Mouse (Mus musculus): ENCODE data around the gene Gramd1c.

Gramd1c gene

GRCm38 (mm10) chr16:44018986-44019548 is 44.1 kb downstream of the Gramd1c start:
- ATAC-seq (ENCODE audit: low TSS enrichment), result no peak

- no peak for ATAC-seq (ENCODE audit: low TSS enrichment)
Observed at GRCm38 (mm10) chr16:44018372-44018771, 44.8 kb downstream of the Gramd1c start.

GRCm38 (mm10) chr16:44017707-44018106 is 45.4 kb downstream of the Gramd1c start:
- ATAC-seq (ENCODE audit: low TSS enrichment), result no peak

GRCm38 (mm10) chr16:44016164-44016563 is 47.0 kb downstream of the Gramd1c start:
- ATAC-seq (ENCODE audit: low TSS enrichment), result no peak

- no peak for ATAC-seq (ENCODE audit: low TSS enrichment)
Observed at GRCm38 (mm10) chr16:44015416-44016158, 47.6 kb downstream of the Gramd1c start.

- no peak for ATAC-seq (ENCODE audit: low TSS enrichment)
Observed at GRCm38 (mm10) chr16:44011010-44011409, 52.1 kb downstream of the Gramd1c start.

- ATAC-seq (ENCODE audit: low TSS enrichment), result no peak
Observed at GRCm38 (mm10) chr16:44002086-44002485, 61.1 kb downstream of the Gramd1c start.

- ATAC-seq (ENCODE audit: low TSS enrichment), result no peak
Observed at GRCm38 (mm10) chr16:43999541-43999940, 63.6 kb downstream of the Gramd1c start.

GRCm38 (mm10) chr16:43999111-43999510 is 64.0 kb downstream of the Gramd1c start:
- ATAC-seq (ENCODE audit: low TSS enrichment), result no peak

- ATAC-seq (ENCODE audit: low TSS enrichment), result no peak
Observed at GRCm38 (mm10) chr16:43994623-43995022, 68.5 kb downstream of the Gramd1c start.

GRCm38 (mm10) chr16:43986299-43986698 is 76.8 kb downstream of the Gramd1c start:
- no peak for ATAC-seq (ENCODE audit: low TSS enrichment)

- peak; percentile 51 for ATAC-seq (ENCODE audit: low TSS enrichment)
Observed at GRCm38 (mm10) chr16:43980110-43980609, 83.0 kb downstream of the Gramd1c start.

- ATAC-seq (ENCODE audit: low TSS enrichment), result peak; percentile 71
Observed at GRCm38 (mm10) chr16:43979328-43980109, 83.6 kb downstream of the Gramd1c start, which contains the start of gene Zdhhc23. Gene Zdhhc23 (minus strand): TSS chr16:43979791.

GRCm38 (mm10) chr16:43979010-43979327 is 84.2 kb downstream of the Gramd1c start:
- no peak for ATAC-seq (ENCODE audit: low TSS enrichment)

- ATAC-seq (ENCODE audit: low TSS enrichment), result no peak
Observed at GRCm38 (mm10) chr16:43973606-43974220, 89.4 kb downstream of the Gramd1c start.

- ATAC-seq (ENCODE audit: low TSS enrichment), result peak; percentile 78
Observed at GRCm38 (mm10) chr16:43973147-43973546, 90.0 kb downstream of the Gramd1c start.

- ATAC-seq (ENCODE audit: low TSS enrichment), result peak; percentile 17
Observed at GRCm38 (mm10) chr16:43972391-43972790, 90.8 kb downstream of the Gramd1c start.

- ATAC-seq (ENCODE audit: low TSS enrichment), result no peak
Observed at GRCm38 (mm10) chr16:43971741-43972140, 91.4 kb downstream of the Gramd1c start.

- no peak for ATAC-seq (ENCODE audit: low TSS enrichment)
Observed at GRCm38 (mm10) chr16:43971189-43971588, 92.0 kb downstream of the Gramd1c start.

- ATAC-seq (ENCODE audit: low TSS enrichment), result no peak
Observed at GRCm38 (mm10) chr16:43970426-43970825, 92.7 kb downstream of the Gramd1c start.

GRCm38 (mm10) chr16:43965781-43966389 is 97.3 kb downstream of the Gramd1c start:
- ATAC-seq (ENCODE audit: low TSS enrichment), result peak; percentile 25; the same call in 1 of the 2 replicates

- ATAC-seq (ENCODE audit: low TSS enrichment), result no peak
Observed at GRCm38 (mm10) chr16:43963780-43964179, 99.4 kb downstream of the Gramd1c start.
